Mouse (Mus musculus) fibroblast of lung, adult 2 months (primary cell): ENCODE data around the gene Ash1l.

Experiments
- DNase-seq: peaks from one replicate; pipeline ENCODE4 v3.0.0-alpha.2; 2011; ENCODE audit warnings: low read depth

The Ash1l gene

GRCm38 (mm10) chr3:88950576-88951326 is at the start of gene Ash1l, which contains the start of gene Dap3:
TSS of gene Ash1l (plus strand) at chr3:88950622.
TSS of gene Dap3 (minus strand) at chr3:88951181.
- DNase-seq: peak; percentile 51

- no peak for DNase-seq
Measured at GRCm38 (mm10) chr3:88904803-88905202, 45.6 kb upstream of the Ash1l start.

GRCm38 (mm10) chr3:88905209-88905608 is 45.2 kb upstream of the Ash1l start:
- no peak for DNase-seq

- DNase-seq: no peak
Measured at GRCm38 (mm10) chr3:88905741-88906140, 44.7 kb upstream of the Ash1l start.

GRCm38 (mm10) chr3:88906393-88907159 is 43.8 kb upstream of the Ash1l start:
- DNase-seq: no peak

- no peak for DNase-seq
Measured at GRCm38 (mm10) chr3:88912585-88912984, 37.8 kb upstream of the Ash1l start.

- DNase-seq: peak; percentile 74
Measured at GRCm38 (mm10) chr3:88913511-88914383, 36.7 kb upstream of the Ash1l start, which contains the start of gene Msto1. TSS of gene Msto1 (minus strand) at chr3:88913999.

GRCm38 (mm10) chr3:88914384-88914810 is 36.0 kb upstream of the Ash1l start:
- no peak for DNase-seq

- DNase-seq: no peak
Measured at GRCm38 (mm10) chr3:88918981-88919380, 31.4 kb upstream of the Ash1l start.

- no peak for DNase-seq
Measured at GRCm38 (mm10) chr3:88921411-88921810, 29.0 kb upstream of the Ash1l start.

GRCm38 (mm10) chr3:88923989-88924591 is 26.3 kb upstream of the Ash1l start:
- DNase-seq: no peak

GRCm38 (mm10) chr3:88925651-88926050 is 24.8 kb upstream of the Ash1l start:
- no peak for DNase-seq

- no peak for DNase-seq
Measured at GRCm38 (mm10) chr3:88929501-88929900, 20.9 kb upstream of the Ash1l start.

- no peak for DNase-seq
Measured at GRCm38 (mm10) chr3:88939071-88939470, 11.4 kb upstream of the Ash1l start.

GRCm38 (mm10) chr3:88939749-88940148 is 10.7 kb upstream of the Ash1l start:
- DNase-seq: no peak

- DNase-seq: no peak
Measured at GRCm38 (mm10) chr3:88942316-88942880, 8.0 kb upstream of the Ash1l start.

GRCm38 (mm10) chr3:88944109-88944508 is 6.3 kb upstream of the Ash1l start:
- no peak for DNase-seq

- peak; percentile 57 for DNase-seq
Measured at GRCm38 (mm10) chr3:88949786-88950575, 441 bp upstream of the Ash1l start.

- no peak for DNase-seq
Measured at GRCm38 (mm10) chr3:88951327-88951800, 942 bp downstream of the Ash1l start.

- no peak for DNase-seq
Measured at GRCm38 (mm10) chr3:88953246-88953645, 2.8 kb downstream of the Ash1l start.
